Mouse (Mus musculus) telencephalon, adult 2 months (tissue): Measurements from ENCODE around the gene Olfr1454.

Experiments used
- DNase-seq: peaks from one replicate; pipeline ENCODE4 v3.0.0-alpha.2; 2011; ENCODE audit warnings: low read depth, low spot score

Olfr1454 gene

GRCm38 (mm10) chr19:13060310-13060709, at the start of gene Olfr1454:
Gene Olfr1454, plus strand, starts transcription at chr19:13060610.
- DNase-seq, result no peak

DNA sequence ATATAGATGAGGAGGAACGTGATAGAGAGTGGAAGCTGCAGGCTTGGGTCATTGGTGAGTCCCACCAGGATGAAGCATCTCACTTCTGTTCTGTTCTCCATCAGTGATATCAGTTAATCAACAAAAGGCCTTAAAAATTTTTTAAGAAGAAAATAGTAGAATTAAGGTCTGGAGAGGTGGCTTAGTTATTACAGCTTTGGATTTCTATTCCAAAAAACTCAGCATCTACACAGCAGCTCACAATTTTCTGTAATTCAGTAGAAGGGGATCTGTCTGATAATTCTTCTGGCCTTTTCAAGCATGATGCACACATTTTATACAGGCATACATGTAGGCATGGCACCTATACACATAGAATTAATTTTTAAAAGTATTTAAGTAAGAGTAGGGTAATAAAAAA, 32.2 kb upstream of the Olfr1454 start, which contains the start of gene Olfr1453:
Gene Olfr1453, minus strand, starts transcription at position 101 of the 400 bp plus-strand sequence.
- DNase-seq, result no peak

DNA sequence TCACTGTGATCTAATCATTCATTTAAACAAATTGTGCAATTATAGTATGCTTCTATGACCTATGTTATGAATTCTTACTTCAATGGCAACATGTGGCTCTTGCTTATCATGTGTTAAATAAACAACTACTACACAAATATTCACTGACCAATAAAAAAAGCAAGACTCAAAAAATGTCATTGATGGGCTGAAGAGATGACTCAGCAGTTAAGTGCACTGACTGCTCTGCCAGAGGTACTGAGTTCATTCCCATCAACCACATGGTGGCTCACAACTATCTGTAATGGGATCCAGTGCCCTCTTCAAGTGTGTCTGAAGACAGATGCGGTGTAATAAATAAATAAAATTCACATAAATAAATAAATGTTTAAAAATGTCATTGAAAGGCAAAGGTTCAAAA, 33.5 kb downstream of the Olfr1454 start:
- no peak for DNase-seq

DNA sequence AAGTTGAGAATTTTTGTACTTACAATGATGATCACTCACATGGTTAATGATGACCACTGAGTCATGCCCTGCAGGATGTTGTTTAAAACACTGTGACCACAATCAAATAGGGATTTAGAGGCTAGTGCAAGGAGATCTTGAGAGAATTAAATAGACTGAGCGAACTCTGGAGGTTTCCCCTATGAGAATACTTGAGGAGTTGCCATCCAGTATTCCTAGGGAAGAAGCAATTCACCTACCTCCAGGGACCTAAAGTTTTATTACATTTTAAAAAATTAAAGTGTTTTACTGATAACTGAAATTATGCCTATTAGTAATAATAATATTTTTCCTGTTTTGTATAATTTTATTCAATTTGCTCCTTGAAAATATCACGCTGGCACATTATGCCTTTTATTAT, 37.4 kb downstream of the Olfr1454 start, which contains the start of gene Olfr1457:
Gene Olfr1457, minus strand, starts transcription at position 101 of the 400 bp plus-strand sequence.
- no peak for DNase-seq

DNA sequence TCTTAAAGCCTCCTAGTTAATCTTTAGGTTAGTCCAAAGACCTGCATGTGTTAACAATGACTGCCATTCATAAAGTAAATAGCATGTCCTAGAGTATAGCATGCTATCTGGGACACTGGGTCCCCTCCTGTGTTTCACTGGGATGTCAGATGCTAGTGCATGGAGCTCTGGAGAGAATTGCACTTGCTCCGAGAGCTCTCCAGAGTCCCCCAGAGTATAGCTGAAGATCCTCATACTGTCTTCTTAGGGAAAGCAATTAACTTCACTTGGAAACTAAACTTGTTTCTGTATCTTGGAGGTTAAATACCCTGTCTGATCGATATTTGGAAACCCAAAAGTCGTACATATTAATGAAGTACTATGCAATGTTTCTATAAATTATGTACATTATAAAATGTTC, 46.3 kb downstream of the Olfr1454 start, which contains the start of gene Olfr1458:
Gene Olfr1458, minus strand, starts transcription at position 101 of the 400 bp plus-strand sequence.
- DNase-seq, result no peak
